Mouse (Mus musculus) forebrain, embryonic 11.5 days (tissue): ENCODE measurements around the gene Hoxa7. TPM values are rescaled to one million over a fixed set of nuclear protein-coding genes. Genes with fewer than 3 reads are reported as not detected.
A peak's percentile ranks its signal among the peaks of the same experiment; 100 is the strongest.

ENCODE experiments used
- ATAC-seq: fragments of 200-750 bp; cut with Nextera tagmentation; replicated peaks from 2 replicates; pipeline ENCODE4 v1.8.0; 2017; ENCODE audit warnings: moderate TSS enrichment; ENCODE audit not compliant: low FRiP score
- DNase-seq: peaks from one replicate; pipeline ENCODE4 v3.0.0-alpha.2; 2017; ENCODE audit warnings: low spot score
- H3K27ac ChIP-seq: fragments of 300-500 bp; sonication (generic); 2 replicates; pipeline ENCODE4 v1.5.1; 2014; ENCODE audit warnings: low read depth, low read length
- H3K27me3 ChIP-seq: fragments of 300-500 bp; sonication (generic); 2 replicates; pipeline ENCODE4 v1.6.1; 2014; ENCODE audit warnings: mild to moderate bottlenecking, low read length, mixed read lengths; ENCODE audit not compliant: control insufficient read depth, insufficient read depth
- H3K36me3 ChIP-seq: fragments of 300-500 bp; sonication (generic); 2 replicates; pipeline ENCODE4 v1.6.1; 2014; ENCODE audit warnings: mild to moderate bottlenecking, low read length, moderate library complexity, mixed read lengths; ENCODE audit not compliant: control insufficient read depth, insufficient read depth
- H3K4me1 ChIP-seq: fragments of 300-500 bp; sonication (generic); replicated peaks from 2 replicates; pipeline ENCODE4 v1.6.1; 2014; ENCODE audit warnings: low read length, mixed read lengths; ENCODE audit not compliant: control insufficient read depth, insufficient read depth
- H3K4me2 ChIP-seq: fragments of 300-500 bp; sonication (generic); 2 replicates; pipeline ENCODE4 v1.6.1; 2014; ENCODE audit warnings: low read depth, mild to moderate bottlenecking, low read length, moderate library complexity, mixed read lengths; ENCODE audit not compliant: severe bottlenecking
- H3K4me3 ChIP-seq: fragments of 300-500 bp; sonication (generic); 2 replicates; pipeline ENCODE4 v1.5.1; 2014; ENCODE audit warnings: low read depth, low read length
- H3K9ac ChIP-seq: fragments of 300-500 bp; sonication (generic); 2 replicates; pipeline ENCODE4 v1.6.1; 2014; ENCODE audit warnings: low read length
- H3K9me3 ChIP-seq: fragments of 300-500 bp; sonication (generic); 2 replicates; pipeline ENCODE4 v1.6.1; 2016; ENCODE audit warnings: low read length, mixed read lengths; ENCODE audit not compliant: control insufficient read depth
- WGBS: fragments of 180-500 bp; shearing (Covaris S2); extraction: QIAGEN DNeasy Blood & Tissue Kit; methylation state at CpG from one replicate; pipeline ENCODE4 v1.1.7; 2014; 5-methylcytosine and 5-hydroxymethylcytosine counted together
- polyA plus RNA-seq: library from polyadenylated mRNA; unstranded; fragments of >200 nt; fragmentation: Nextera tagmentation; extraction: Ambion mirVana; gene quantifications from 2 replicates; pipeline ENCODE4 v1.2.1, GENCODE M21; 2014

Hoxa7 gene
- polyA plus RNA-seq, 1 experiment from 2014 or later = not detected

DNA sequence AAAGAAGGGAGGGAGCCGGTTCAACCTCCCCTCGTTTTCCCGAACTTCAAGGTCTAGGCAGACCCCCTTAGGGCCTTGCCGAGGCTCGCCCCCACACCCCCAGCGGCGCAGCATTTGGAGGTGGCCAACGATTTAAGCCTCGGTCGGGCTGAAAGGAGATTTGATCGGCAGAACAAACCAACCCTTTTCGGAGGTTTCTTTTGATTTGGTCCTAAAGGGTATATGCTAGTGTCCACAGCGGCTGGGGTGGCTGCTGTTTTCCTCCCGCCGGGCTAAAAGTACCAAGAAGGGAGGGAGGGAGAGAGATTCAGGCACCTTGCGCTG, 27.7 kb upstream of the Hoxa7 start:
- Histone ChIP-seq H3K4me1 (peaks cover 6% of the 10 kb centered on the region; the same call in 1 of the 2 replicates), H3K4me2 (no peak overlapping the region), H3K36me3 (no peaks in the 10 kb centered on the region), H3K9me3 (no peaks in the 10 kb centered on the region), H3K27me3 (peaks cover 98% of the 10 kb centered on the region), H3K27ac (no peak overlapping the region), H3K4me3 (no peak overlapping the region), H3K9ac (no peak overlapping the region)
- DNase-seq (no peak), ATAC-seq (no peak)
- under 1% methylated on average over 16 of the region's 16 CpGs for WGBS

- Histone ChIP-seq H3K4me2 (no peak overlapping the region), H3K4me1 (peaks cover 6% of the 10 kb centered on the region; the same call in 1 of the 2 replicates), H3K36me3 (no peaks in the 10 kb centered on the region), H3K27ac (no peak overlapping the region), H3K27me3 (peaks cover 98% of the 10 kb centered on the region), H3K9me3 (no peaks in the 10 kb centered on the region), H3K4me3 (no peak overlapping the region), H3K9ac (no peak overlapping the region)
- DNase-seq = peak; percentile 56
- 1% methylated on average over 27 of the region's 27 CpGs for WGBS
- ATAC-seq = no peak
Measured at GRCm38 (mm10) chr6:52248638-52249414, 27.2 kb upstream of the Hoxa7 start.

- Histone ChIP-seq H3K9me3 (no peaks in the 10 kb centered on the region), H3K27ac (no peak overlapping the region), H3K4me3 (no peak overlapping the region), H3K9ac (no peak overlapping the region), H3K4me2 (no peak overlapping the region), H3K27me3 (peaks cover 98% of the 10 kb centered on the region), H3K4me1 (0 out of 2 replicates have a peak, but pooled peaks cover 3% of the 10 kb centered on the region), H3K36me3 (no peaks in the 10 kb centered on the region)
- ATAC-seq (no peak), DNase-seq (no peak)
- WGBS = 2% methylated on average over 23 of the region's 23 CpGs
Measured at GRCm38 (mm10) chr6:52247766-52248637, 26.3 kb upstream of the Hoxa7 start.

DNA sequence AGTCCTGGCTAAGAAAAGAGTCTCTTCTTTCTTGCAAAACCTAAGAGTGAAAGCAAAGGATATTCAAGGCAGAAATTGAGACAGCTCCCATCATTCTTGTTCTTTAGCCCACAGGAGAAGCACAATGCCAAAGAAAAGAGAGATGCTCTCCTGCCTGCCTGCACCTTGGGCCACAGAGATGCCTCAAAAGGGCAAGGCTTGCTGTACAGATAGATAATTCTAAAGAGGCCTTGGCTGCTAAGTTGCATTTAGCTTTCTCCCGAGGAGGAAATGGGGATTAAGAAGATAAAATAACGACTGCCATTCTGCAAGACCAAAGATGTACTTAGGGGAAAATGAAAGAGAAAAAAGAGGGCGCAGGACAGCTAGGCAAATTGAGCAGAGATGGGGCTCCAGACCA, 25.3 kb upstream of the Hoxa7 start:
- 3% methylated on average over 3 of the region's 3 CpGs for WGBS
- Histone ChIP-seq H3K9ac (no peak overlapping the region), H3K4me2 (no peak overlapping the region), H3K27me3 (peaks cover 98% of the 10 kb centered on the region), H3K4me3 (no peak overlapping the region), H3K4me1 (0 out of 2 replicates have a peak, but pooled peaks cover 3% of the 10 kb centered on the region), H3K9me3 (no peaks in the 10 kb centered on the region), H3K36me3 (no peaks in the 10 kb centered on the region), H3K27ac (no peak overlapping the region)
- ATAC-seq = no peak
- DNase-seq = peak; percentile 47

- H3K4me2 ChIP-seq = no peak overlapping the region
- WGBS = under 1% methylated on average over 26 of the region's 26 CpGs
- no peak overlapping the region for H3K9ac ChIP-seq
- DNase-seq (peak; percentile 58), ATAC-seq (no peak)
- no peaks in the 10 kb centered on the region for H3K36me3 ChIP-seq
- H3K4me3 ChIP-seq = no peak overlapping the region
- H3K27me3 ChIP-seq = peaks cover 98% of the 10 kb centered on the region
- no peak overlapping the region for H3K27ac ChIP-seq
- no peaks in the 10 kb centered on the region for H3K9me3 ChIP-seq
- 0 out of 2 replicates have a peak, but pooled peaks cover 3% of the 10 kb centered on the region for H3K4me1 ChIP-seq
Measured at GRCm38 (mm10) chr6:52246403-52246803, 24.7 kb upstream of the Hoxa7 start.

- no peak for ATAC-seq
- no peak within 1 kb of the TSS for H3K9ac ChIP-seq
- WGBS = under 1% methylated on average over 20 of the region's 20 CpGs
- H3K36me3 ChIP-seq = no peaks in the 10 kb centered on the region
- peaks cover 98% of the 10 kb centered on the region for H3K27me3 ChIP-seq
- peak; percentile 52 for DNase-seq
- H3K9me3 ChIP-seq = no peaks in the 10 kb centered on the region
- H3K4me3 ChIP-seq = no peak within 1 kb of the TSS
- H3K4me2 ChIP-seq = no peak within 1 kb of the TSS
- H3K27ac ChIP-seq = no peak within 1 kb of the TSS
- 0 out of 2 replicates have a peak, but pooled peaks cover 3% of the 10 kb centered on the region for H3K4me1 ChIP-seq
Measured at GRCm38 (mm10) chr6:52245757-52246142, 24.1 kb upstream of the Hoxa7 start, which contains the start of gene Hoxa11. TSS of gene Hoxa11 (minus strand) at chr6:52245810.

DNA sequence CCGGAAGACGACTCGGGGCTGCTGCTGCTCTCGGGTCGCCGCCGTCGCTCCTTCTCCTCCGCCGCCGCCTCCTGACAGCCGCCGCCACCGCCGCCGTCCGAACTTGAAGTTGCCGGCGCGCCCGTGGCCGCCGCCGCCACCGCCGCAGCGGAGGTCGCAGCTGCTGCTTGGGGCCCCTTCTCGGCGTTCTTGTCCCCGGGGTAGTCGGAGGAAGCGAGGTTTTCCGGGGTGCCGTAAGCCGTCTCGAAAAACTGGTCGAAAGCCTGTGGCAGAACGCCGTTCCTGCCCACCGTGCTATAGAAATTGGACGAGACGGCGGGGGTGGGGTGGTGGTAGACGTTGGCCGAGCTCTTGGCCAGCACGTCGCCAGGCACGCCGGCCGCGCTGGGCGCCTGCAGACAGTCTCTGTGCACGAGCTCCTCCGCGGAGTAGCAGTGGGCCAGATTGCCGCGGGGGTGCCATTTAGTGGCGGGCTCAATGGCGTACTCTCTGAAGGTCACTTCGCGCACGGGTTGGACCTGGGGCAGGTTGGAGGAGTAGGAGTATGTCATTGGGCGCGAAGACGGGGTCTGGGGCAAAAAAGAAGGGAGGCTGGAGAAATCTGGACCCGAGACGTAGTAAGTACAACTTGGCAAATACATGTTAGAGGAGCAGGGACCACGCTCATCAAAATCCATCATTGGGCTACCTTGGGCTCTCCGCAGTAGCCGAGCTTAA, 23.5 kb upstream of the Hoxa7 start:
- no peak overlapping the region for H3K4me3 ChIP-seq
- WGBS = under 1% methylated on average over 71 of the region's 71 CpGs
- H3K27ac ChIP-seq = no peak overlapping the region
- H3K36me3 ChIP-seq = no peaks in the 10 kb centered on the region
- no peak overlapping the region for H3K9ac ChIP-seq
- H3K4me2 ChIP-seq = no peak overlapping the region
- DNase-seq = peak; percentile 71
- 0 out of 2 replicates have a peak, but pooled peaks cover 3% of the 10 kb centered on the region for H3K4me1 ChIP-seq
- ATAC-seq = no peak
- H3K27me3 ChIP-seq = peaks cover 99% of the 10 kb centered on the region
- H3K9me3 ChIP-seq = no peaks in the 10 kb centered on the region

- ATAC-seq (no peak), DNase-seq (peak; percentile 49)
- H3K36me3 ChIP-seq = no peaks in the 10 kb centered on the region
- no peak overlapping the region for H3K4me3 ChIP-seq
- H3K4me1 ChIP-seq = 0 out of 2 replicates have a peak, but pooled peaks cover 3% of the 10 kb centered on the region
- WGBS = under 1% methylated on average over 23 of the region's 23 CpGs
- H3K27me3 ChIP-seq = peaks cover 99% of the 10 kb centered on the region
- H3K9me3 ChIP-seq = no peaks in the 10 kb centered on the region
- H3K4me2 ChIP-seq = no peak overlapping the region
- H3K27ac ChIP-seq = no peak overlapping the region
- H3K9ac ChIP-seq = no peak overlapping the region
Measured at GRCm38 (mm10) chr6:52244471-52245039, 22.9 kb upstream of the Hoxa7 start.
